Mouse (Mus musculus) right cerebral cortex, postnatal 14 days (tissue): ENCODE data around the gene Nup35.

Experiments used
- DNase-seq: peaks from one replicate; pipeline ENCODE4 v3.0.0; 2022

Nup35 gene

DNA sequence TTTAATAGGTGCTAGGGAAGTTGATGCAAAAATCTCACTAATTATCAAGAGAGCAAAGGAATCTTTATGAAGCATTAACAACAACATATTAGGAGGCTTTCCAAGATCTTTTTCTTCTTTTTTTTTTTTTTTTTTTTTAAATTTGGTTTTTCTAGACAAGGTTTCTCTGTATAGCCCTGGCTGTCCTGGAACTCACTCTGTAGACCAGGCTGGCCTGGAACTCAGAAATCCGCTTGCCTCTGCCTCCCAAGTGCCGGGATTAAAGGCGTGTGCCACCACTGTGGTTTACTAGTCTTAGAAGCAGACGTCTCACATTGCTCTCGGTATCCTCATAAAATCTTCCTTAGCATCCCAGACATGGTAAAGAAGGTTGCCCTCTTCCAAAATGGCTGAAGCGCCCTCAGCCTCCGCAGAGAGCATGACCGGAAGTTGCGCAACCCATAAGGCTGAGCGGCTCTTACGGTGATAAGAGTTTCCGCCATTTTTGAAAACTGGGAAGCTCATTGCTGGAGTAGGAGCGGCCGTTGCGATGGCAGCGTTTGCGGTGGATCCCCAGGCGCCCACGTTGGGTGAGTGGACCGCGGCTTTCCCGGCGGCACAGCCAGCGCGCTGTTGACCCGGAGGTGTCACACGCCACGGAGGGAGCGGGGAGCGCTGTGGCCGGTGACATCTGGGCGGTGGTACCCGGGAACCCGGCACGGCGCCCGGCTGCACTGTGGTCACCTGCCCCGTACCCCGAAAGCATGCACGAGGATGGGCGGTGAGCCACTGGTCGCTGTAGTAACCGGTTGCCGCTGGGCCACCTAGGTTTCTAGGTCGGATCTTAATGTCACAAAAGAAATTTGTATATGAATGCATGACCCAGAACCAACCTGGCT, 21.6 kb downstream of the Nup35 start:
- peak; percentile 88 for DNase-seq

GRCm38 (mm10) chr2:80639398-80639797, 22.4 kb downstream of the Nup35 start:
- no peak for DNase-seq

GRCm38 (mm10) chr2:80639864-80640263, 22.8 kb downstream of the Nup35 start:
- DNase-seq: no peak

GRCm38 (mm10) chr2:80661414-80661813, 44.4 kb downstream of the Nup35 start:
- DNase-seq: no peak

- no peak for DNase-seq
Measured at GRCm38 (mm10) chr2:80662682-80663081, 45.6 kb downstream of the Nup35 start.

- no peak for DNase-seq
Measured at GRCm38 (mm10) chr2:80667396-80667964, 50.4 kb downstream of the Nup35 start.

DNA sequence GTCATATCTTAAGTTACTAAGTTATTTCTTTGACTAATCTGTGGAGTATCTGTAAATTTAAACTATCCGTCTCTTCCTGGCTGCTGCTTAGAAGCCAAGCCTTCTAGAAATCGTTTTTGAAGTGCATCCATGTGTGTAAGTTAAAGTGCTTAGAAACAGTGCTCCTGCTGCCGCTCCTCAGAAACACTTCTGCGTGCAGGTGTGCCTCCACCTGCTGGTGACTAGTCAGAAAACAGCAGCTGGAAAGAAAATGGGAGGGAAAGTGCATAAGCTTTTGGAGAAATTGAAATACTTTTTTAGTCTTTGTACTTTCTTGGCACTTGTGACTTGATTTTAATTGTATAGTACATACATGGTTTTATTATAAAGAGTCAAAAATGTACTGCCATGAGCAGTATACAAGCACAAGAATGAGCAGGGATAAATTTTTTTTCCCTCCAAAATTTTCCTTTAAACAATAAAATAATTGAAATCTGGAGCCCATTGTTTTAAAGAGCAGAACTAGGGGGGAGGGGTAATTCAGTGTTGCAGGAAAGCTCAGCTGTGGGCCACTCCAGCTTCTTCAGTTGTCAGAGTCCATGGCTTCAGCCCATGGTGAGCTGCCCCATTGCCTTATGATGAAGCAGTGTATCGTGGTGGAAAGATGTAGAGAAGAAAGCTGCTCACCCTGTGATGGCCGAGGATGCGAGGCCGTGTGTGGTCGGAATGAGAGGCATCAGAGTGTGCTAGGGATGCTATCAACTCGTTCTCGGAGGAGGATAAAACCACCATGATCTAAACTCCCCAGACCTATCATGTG, 53.0 kb downstream of the Nup35 start:
- DNase-seq: peak; percentile 14

GRCm38 (mm10) chr2:80678803-80679202, 61.8 kb downstream of the Nup35 start:
- DNase-seq: no peak

DNA sequence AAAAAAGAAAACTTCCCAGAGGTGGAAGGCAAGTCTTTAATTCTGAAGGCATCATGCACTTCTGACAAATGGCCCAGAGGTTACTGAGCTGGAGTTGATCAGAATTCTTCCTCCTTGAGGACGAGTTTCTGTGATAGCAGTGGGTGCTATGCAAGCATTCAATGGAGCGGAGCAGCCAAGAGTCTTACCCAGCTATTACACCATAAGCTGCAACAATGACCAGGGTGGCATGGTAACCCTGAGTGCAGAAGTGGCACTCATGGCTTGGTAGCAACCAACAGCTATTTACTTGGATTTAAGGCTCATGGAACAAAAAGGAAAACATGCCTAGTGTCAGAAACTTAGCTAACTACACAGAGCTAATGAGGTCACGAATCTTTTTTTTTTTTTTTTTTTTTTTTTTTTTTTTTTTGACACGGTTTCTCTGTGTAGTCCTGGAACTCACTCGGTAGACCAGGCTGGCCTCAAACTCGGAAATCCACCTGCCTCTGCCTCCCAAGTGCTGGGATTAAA, 66.7 kb downstream of the Nup35 start:
- no peak for DNase-seq

DNA sequence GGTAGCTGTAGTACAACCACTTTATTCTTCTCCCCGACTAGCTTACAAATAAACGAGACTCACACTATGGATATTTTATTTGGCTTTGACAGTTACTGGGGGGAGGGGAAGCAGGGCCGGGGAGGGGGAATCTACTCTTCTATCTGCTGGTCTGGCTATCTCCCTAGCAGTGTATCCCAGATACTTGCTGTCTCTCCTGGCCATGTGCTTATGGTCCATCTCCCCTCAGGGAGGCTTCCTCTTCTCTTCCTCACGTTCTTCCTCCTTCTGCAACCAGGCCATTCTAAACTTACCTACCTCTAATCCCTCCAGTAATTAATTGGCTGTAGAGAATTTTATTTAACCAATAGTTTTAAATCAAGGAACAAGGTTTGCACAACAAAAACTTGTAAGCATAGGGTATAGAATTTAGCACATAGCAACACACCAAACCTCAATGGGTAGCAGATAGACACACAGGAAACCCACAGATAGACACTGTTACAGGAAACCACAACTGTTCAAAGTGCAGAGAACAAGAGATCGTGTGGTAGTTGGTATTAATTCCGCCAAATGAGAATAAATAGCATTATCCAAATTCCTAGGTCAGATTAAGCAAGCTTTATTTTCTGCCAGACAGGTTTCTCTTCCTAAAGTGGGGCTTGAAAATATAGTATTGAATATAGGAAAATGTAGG, 67.5 kb downstream of the Nup35 start:
- DNase-seq: no peak

GRCm38 (mm10) chr2:80688261-80688660, 71.2 kb downstream of the Nup35 start:
- DNase-seq: no peak

DNA sequence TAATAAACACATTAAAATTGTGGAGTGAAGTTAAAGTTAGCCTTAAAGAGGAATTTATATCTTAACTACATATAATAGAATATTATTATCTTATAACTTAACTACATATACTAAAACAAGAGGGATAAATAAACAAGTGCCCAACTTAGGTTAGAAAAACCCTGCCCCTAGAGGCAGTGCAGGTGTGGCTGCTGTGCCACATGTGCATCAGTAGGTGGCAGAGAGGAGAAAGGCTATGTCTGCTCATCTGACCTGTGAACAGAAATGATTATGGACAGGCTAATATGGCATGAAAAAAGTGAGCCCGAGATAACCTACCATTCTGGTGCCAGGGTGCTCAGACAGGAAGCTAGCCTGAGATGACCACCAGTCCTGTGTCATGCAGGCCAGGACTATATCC, 90.4 kb downstream of the Nup35 start:
- no peak for DNase-seq
